Mouse (Mus musculus) adrenal gland, adult 8-10 months (tissue): ENCODE data around the gene Wdr59. TPM values are rescaled to one million over a fixed set of nuclear protein-coding genes. Genes with fewer than 3 reads are reported as not detected.

Source experiments
- microRNA-seq, 2 experiments: library from miRNA; unstranded; fragments of <30 nt; microRNA quantifications; one replicate each; pipeline ENCODE4 v1.2.0; 2022
- total RNA-seq, 4 experiments: library from RNA; stranded (reverse); gene quantifications; 2 replicates each; pipeline ENCODE4 v1.2.4; 2022

Gene Wdr59
- total RNA-seq, 4 experiments from 2014 or later, result 13.4 to 15.9 (median 14.9) TPM

Small RNA genes lying within 50 kb of the gene (microRNA-seq; reads per million reads assigned to microRNA genes)
- gene Mir1957b, result 0 reads per million in 2 experiments

Other genes starting within 250 kb of the Wdr59 start
- gene Rfwd3, start 221.9 kb downstream of the Wdr59 start, total RNA-seq, result 10 to 100 TPM; 66.0 to 70.6 (median 68.9) TPM
- gene Mlkl, start 183.9 kb downstream of the Wdr59 start, total RNA-seq, result 10 to 100 TPM in 2 of 4 experiments, 1 to 10 TPM in 2; 7.0 to 26.7 (median 11.4) TPM
- 1 to 10 TPM in 2 of 4 experiments, not detected in 2; 1.9 to 9.5 TPM for gene Fa2h, start 128.3 kb downstream of the Wdr59 start, total RNA-seq
- 10 to 100 TPM; 42.2 to 60.4 (median 50.2) TPM for gene Znrf1, start 14.0 kb upstream of the Wdr59 start, total RNA-seq
- 100 to 1,000 TPM in 1 of 4 experiments, 10 to 100 TPM in 3; 58.4 to 109 (median 76.4) TPM for gene Ldhd, start 108.3 kb upstream of the Wdr59 start, total RNA-seq
- 10 to 100 TPM in 2 of 4 experiments, 1 to 10 TPM in 2; 7.9 to 11.6 (median 9.7) TPM for gene Zfp1, start 121.3 kb upstream of the Wdr59 start, total RNA-seq
- gene Ctrb1, start 168.9 kb upstream of the Wdr59 start, total RNA-seq, result not detected
- 100 to 1,000 TPM in 2 of 4 experiments, 10 to 100 TPM in 2; 86.1 to 150 (median 104) TPM for gene Bcar1, start 221.7 kb upstream of the Wdr59 start, total RNA-seq